Mouse (Mus musculus): ENCODE measurements around the gene Mrpl2.
A peak's percentile ranks its signal among the peaks of the same experiment; 100 is the strongest.

Mrpl2 gene

DNA sequence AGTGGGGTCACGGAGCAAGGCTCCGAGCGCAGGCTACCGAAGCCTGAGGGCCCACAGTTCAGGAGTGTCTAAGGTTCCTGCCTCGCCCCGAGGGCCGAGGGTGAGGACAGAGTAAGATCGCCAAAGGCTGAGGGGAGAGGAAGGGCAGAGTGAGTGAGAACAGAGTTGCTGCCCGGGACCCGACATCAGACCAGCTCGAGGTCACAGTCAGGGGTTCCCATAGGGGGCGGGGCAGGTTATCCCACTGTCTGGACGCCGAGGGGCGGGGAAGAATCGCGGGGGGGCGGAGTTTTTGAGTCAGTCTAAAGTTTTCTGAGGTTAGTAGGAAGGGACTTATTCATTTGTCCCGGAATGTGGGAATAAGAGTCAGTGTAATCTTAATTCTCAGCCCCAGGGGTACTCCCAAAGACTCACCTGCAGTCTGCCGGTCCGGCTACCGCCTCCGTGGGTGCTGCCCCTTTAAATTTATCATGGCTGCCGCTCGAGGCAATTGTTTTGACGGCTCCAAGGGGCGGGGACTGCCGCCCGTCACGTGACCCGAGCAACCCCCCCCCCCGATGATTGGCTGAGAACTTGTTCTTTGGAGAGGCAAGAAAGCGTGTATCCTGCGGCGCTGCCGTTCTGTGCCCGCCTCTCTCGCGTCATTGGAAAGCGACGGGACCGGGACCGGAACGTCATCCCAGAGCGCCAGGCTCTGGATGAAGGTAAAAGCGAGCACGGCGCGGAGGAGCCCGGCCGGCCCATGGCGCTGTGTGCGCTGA, at the start of gene Mrpl2, which contains the start of gene Klc4:
Mrpl2 (plus strand) TSS at position 669 of the 761 bp plus-strand sequence.
Klc4 (minus strand) TSS at position 462 of the 761 bp plus-strand sequence.
- DNase-seq, result peak; percentile 99

DNA sequence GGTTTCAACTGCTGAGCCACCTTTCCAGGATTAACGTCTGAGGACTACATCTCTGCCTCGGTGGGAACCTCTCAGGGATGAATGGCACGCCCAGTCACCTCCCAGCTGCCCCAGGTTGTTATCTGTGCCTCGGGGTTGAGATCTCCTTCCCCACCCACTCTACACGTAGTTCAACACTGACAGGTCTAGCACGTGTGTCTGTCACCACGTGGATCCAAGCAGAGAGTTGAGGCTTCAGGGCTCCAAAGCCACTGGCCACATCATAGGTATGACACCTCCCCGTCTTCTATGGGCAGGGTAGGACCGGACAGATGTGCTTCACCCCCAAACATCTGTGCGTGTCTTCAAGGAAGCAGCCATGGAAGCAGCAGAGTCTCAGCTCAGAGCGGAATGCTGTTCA, 48.1 kb upstream of the Mrpl2 start:
- DNase-seq, result no peak

- no peak for DNase-seq
These were observed 47.1 kb upstream of the Mrpl2 start for GRCm38 (mm10) chr17:46598963-46599362.

DNA sequence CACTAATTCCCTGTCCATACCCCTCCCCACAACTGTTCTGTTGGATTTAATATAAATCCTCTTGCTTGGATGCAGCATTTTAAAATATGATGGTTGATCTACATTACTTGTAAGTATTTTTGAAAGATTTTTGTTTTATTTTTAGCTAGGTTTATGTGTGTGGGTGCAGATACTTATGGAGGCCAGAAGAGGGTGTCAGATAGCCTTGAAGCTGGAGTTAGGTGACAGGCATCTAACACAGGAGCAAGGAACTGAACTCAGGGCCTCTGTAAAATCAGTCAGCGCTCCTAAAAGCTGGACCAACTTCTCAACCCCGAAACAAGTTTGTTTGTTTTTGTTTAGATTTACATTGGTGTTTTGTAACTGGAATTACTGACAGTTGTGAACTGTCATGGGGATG, 45.5 kb upstream of the Mrpl2 start:
- DNase-seq, result no peak

GRCm38 (mm10) chr17:46602212-46602611, 43.8 kb upstream of the Mrpl2 start:
- peak; percentile 54 for DNase-seq

DNA sequence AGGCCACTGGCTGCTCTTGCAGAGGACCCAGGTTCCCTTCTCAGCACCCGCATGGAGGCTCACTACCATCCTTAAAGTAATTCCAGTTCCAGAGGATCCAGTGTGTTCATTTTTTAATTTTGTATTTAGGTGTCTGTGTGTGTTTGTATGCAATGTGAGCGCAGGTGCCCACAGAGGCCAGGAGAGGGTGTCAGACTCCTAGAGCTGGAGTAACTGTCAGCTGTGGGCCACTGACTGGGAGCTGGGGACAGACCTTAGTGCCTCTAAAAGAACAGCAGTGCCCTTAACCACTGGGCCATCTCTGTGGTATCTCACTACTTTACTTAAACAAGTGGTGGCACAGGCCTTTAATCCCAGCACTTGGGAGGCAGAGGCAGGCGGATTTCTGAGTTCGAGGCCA, 42.8 kb upstream of the Mrpl2 start:
- no peak for DNase-seq

GRCm38 (mm10) chr17:46605126-46605525, 40.9 kb upstream of the Mrpl2 start:
- DNase-seq, result no peak

- no peak for DNase-seq
These were observed 40.0 kb upstream of the Mrpl2 start for GRCm38 (mm10) chr17:46605987-46606386.

- peak; percentile 84 for DNase-seq
These were observed 36.1 kb upstream of the Mrpl2 start for GRCm38 (mm10) chr17:46609721-46610514.

DNA sequence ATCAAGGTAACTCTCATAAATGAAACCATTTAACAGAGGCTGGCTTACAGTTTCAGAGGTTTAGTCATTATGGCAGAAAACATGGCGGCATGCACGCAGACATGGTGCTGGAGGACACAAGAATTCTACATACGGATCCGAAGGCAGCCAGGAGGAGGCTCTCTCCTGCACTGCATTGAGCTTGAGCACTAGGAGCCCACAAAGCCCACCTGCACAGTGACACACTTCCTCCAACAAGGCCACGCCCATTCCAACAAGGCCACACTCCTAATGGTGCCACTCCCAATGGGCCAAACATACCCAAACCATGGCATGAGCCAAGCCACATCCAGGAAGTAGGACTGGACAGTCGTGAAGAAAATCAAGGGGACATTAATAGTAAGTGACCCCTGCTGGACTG, 34.7 kb upstream of the Mrpl2 start:
- no peak for DNase-seq

GRCm38 (mm10) chr17:46612189-46612588, 33.8 kb upstream of the Mrpl2 start:
- DNase-seq, result no peak

- DNase-seq, result peak; percentile 62
These were observed 33.2 kb upstream of the Mrpl2 start for GRCm38 (mm10) chr17:46612820-46613219.

- no peak for DNase-seq
These were observed 32.8 kb upstream of the Mrpl2 start for GRCm38 (mm10) chr17:46613229-46613628.

- no peak for DNase-seq
These were observed 28.2 kb upstream of the Mrpl2 start for GRCm38 (mm10) chr17:46617799-46618198.

GRCm38 (mm10) chr17:46618394-46618768, 27.6 kb upstream of the Mrpl2 start:
- no peak for DNase-seq

- DNase-seq, result no peak
These were observed 27.0 kb upstream of the Mrpl2 start for GRCm38 (mm10) chr17:46618769-46619682.

DNA sequence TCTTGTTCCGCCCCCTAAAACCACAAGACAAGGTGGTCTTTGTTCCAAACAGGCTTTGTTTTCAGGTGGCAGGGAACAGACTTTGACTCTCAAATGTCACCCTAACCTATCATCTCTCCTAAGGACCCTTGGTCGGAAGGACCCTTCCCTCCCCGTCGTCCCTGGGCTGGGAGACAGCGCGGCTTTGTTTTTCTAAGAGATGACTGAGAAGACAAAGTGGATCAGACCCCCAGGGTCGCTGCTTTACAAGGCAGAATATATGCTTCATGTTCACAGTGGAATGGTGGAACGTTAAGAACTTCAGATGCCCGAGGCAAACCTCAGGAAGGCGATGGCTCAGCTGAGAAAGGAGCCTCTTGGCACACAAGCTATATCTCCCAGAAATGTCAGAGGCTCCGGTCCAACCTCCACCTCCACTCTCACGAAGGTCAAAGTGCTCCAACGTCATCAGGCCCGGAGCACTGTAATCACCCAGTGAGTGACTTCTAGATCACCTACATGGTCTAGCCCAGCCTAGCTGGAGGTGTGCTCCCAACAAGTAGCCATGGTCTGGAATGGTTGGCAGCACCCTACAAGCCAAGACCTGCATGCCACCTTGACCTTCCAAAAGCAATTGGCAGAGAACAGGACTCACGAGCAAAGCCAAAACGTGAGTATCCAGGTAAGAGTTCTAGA, 26.2 kb upstream of the Mrpl2 start:
- no peak for DNase-seq

DNA sequence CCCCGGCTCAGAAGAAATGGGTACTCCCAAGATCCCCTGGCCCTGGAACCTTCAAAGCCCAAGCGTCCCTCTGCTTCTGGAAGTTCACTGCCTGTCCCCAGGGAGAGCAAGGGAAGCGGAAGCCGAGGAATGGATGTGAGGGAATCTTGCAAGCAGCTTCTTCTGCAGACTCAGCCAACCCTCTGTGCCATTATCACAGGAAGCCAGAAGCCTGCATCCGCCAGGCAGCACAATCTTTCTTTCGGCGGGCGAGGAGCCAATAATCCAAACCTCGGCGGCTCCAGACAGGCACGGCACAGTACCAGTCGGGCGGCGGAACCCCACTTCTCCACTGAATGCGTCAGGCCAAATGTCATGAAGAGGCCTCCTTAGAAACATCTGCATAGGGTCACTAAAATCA, 24.7 kb upstream of the Mrpl2 start:
- peak; percentile 64 for DNase-seq

DNA sequence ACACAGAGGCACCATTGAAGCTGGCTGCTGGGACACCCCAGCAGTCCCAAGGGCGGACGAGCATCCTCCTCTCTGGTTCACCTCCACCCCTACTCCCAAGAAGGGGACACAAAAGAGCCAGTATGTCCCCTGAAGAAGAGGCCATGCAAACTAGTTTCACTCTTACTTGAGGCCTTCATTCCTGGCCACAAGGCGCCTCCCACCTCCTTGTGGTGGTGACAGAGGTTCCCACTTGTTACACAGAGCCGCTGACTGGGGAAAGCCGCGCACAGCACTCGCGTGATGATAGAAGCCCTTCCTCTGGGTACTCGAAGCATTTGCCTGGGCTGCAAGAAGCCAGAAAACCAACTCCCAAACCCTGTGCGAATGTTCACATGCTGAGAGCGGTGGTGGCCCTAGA, 23.8 kb upstream of the Mrpl2 start:
- DNase-seq, result peak; percentile 40

DNA sequence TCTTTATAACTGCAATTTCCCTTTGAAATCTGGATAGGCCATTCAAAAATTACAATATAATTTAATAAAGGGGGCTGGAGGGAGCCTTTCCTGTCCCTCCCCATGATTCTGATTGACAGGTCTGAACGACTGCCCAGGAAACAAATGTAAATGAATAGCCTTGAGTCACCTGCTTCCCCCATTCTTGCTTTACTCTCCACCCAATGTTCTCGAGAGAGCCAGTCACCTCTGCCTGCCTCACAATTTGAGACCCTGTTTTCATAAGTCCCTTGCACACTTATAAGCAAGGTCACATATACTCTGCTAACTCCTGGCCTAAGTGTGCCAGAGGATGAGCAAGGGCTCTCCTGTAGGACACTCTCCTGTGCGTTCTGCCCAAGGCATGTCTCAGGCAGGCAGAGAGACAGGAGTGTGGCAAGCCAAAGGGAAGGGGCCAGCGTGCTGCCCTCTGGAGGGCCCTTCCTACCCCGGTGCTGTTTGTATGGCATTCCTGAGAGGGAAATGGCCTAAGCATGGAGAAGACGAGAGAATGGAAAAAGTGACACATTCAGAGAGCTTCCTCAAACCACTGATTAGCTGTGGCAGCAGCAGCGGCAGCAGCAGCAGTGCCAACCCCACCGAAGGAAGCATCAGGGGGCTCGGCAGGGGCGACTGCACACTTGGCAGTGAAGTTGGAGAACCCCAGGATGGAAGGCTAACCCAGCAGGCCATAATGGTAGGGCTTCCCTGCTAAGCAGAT, 22.0 kb upstream of the Mrpl2 start:
- peak; percentile 43 for DNase-seq

DNA sequence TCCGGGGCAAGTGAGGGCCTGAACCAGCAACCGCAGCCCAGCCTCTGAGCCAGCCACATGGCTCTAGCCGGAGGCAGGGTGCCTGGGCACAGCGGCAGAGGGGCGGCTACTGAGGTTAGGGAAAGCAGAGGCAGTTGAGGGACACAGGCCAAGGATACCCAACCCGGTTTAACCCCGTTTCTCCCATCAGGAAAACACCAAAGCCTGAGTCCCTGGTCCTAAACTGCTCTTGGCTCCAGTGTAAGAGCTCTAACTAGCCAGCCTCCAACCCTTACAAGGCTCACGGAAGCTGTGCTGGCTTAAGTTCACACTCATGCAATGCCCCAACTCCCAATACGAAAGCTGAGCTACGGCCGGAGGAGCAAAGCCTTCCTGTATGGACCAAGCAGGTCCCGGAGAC, 21.4 kb upstream of the Mrpl2 start:
- no peak for DNase-seq

DNA sequence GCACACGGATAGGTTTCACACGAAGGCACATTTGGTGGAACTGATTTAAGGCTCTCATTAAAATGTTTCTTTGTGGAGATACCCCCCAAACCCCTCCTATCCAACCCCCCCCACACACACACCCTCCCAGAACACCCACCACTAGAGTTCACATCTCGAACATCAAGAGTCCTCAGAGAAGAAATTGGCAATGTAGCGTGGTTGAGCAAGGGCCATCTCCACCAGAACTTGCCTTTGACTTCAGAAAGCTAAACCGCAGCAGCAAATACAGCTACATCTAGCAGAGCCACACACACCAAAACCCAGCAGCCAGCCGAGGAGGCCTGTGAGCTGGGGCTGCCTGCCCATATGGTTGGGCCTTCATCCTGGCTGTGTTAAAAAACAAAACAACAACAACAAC, 18.6 kb upstream of the Mrpl2 start:
- DNase-seq, result peak; percentile 37

Data from lung, postnatal 36 days (tissue).